ENCODE assay signal across 27 mouse cellular contexts in the genomic region with DNA sequence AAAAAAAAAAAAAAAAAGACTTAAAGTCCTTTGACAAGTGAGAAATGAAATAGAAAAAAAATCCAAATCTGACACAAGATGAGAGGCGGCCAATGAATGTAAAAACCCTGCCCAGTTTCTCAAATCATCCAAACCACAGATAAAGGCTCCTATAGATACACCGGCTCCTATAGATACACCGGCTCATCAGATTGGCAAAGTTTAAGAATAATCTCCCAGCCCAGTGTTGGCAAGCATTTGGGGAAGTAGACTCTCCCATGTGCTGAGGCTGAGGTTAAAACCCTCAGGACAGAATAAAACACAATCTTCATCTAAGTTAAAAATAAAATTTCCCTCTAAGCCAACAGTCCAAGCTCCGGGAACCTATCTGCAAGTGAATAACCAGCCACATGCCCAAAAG.
A peak's percentile ranks its signal among the peaks of the same experiment; 100 is the strongest.
DNase-seq lines count a peak whose midpoint lies in the region; ATAC-seq and TF ChIP-seq lines count a peak whose summit lies in the region.
"Had no signal": no experiment of that assay in that cellular context is flagged by ENCODE, and none has a peak within 500 bp of the region (broad histone marks: within the 10 kb centered on the region; RNA-seq: fewer than 3 reads in every experiment).

No protein-coding gene starts in this region.

- no peak overlapping the region for H3K9ac ChIP-seq in MEL (ENCODE audit: control insufficient read depth, low read depth, low read length, poor library complexity, severe bottlenecking)
- H3K9ac ChIP-seq: embryonic facial prominence, embryonic 13.5 days; embryonic facial prominence, embryonic 15.5 days; forebrain, embryonic 12.5 days had no signal

- DNase-seq in MEL (ENCODE audit: low read depth, low spot score), result peak; percentile 72
- DNase-seq in limb, embryonic 10.5 days (ENCODE audit: low spot score), result no peak
- DNase-seq in retina, postnatal 1 day, result no peak
- DNase-seq: adrenal gland, adult 8-10 months; adrenal gland, postnatal 14 days; adrenal gland, postnatal 36 days; B cell, adult 2 months; cerebellum, adult 11-12 months; cerebellum, adult 2 months; cerebellum, adult 9-10 months; cerebellum, postnatal 10 days; cerebellum, postnatal 25 days; embryo, embryonic 11 days had no signal

- H3K4me1 ChIP-seq in MEL (ENCODE audit: control insufficient read depth in 1 of 2, insufficient read depth in 2 of 2, low read length in 2 of 2), result peaks cover 0 to 13% of the 10 kb centered on the region in 2 experiments; a peak in 2 of 4 replicates
- peaks cover 13% of the 10 kb centered on the region for H3K4me1 ChIP-seq in limb, embryonic 10.5 days
- H3K4me1 ChIP-seq: embryonic facial prominence, embryonic 13.5 days; embryonic facial prominence, embryonic 15.5 days had no signal

- no peak overlapping the region for H3K27ac ChIP-seq in MEL (ENCODE audit: control insufficient read depth, low read depth, low read length)
- no peak overlapping the region for H3K27ac ChIP-seq in limb, embryonic 10.5 days
- H3K27ac ChIP-seq: embryonic facial prominence, embryonic 13.5 days; embryonic facial prominence, embryonic 15.5 days; forebrain, embryonic 10.5 days; forebrain, embryonic 12.5 days had no signal

- no peaks in the 10 kb centered on the region for H3K27me3 ChIP-seq in MEL (ENCODE audit: control insufficient read depth in 1 of 2, insufficient read depth in 2 of 2, low read length in 2 of 2)
- no peaks in the 10 kb centered on the region for H3K27me3 ChIP-seq in limb, embryonic 10.5 days (ENCODE audit: low read depth, poor library complexity, severe bottlenecking)
- H3K27me3 ChIP-seq: CH12.LX; embryonic facial prominence, embryonic 13.5 days; embryonic facial prominence, embryonic 15.5 days; forebrain, embryonic 12.5 days; Patski had no signal

- peaks cover 0 to 8% of the 10 kb centered on the region in 2 experiments; a peak in 2 of 4 replicates for H3K36me3 ChIP-seq in MEL (ENCODE audit: control insufficient read depth in 1 of 2, insufficient read depth in 2 of 2, low read length in 2 of 2)
- H3K36me3 ChIP-seq in limb, embryonic 10.5 days, result no peaks in the 10 kb centered on the region
- H3K36me3 ChIP-seq: embryonic facial prominence, embryonic 13.5 days; embryonic facial prominence, embryonic 15.5 days; forebrain, embryonic 10.5 days; forebrain, embryonic 12.5 days; G1E had no signal

- TF ChIP-seq RAD21 in MEL (IDR thresholded peaks at IDR 0.05; ENCODE audit: low read depth, low read length), result no peak

- H3K9me3 ChIP-seq in MEL (replicated peaks; ENCODE audit: insufficient read depth, low read length), result no peaks in the 10 kb centered on the region
- no peaks in the 10 kb centered on the region for H3K9me3 ChIP-seq in limb, embryonic 10.5 days (replicated peaks)
- H3K9me3 ChIP-seq: embryonic facial prominence, embryonic 13.5 days; embryonic facial prominence, embryonic 15.5 days; forebrain, embryonic 10.5 days; forebrain, embryonic 12.5 days; G1E had no signal

- no peak for TF ChIP-seq POLR2A in MEL (IDR thresholded peaks at IDR 0.05; ENCODE audit: control insufficient read depth in 1 of 2, insufficient read depth in 1 of 2, low read depth in 1 of 2, low read length in 2 of 2, poor library complexity in 1 of 2)

- H3K4me3 ChIP-seq in MEL (ENCODE audit: control insufficient read depth in 1 of 2, insufficient read depth in 1 of 2, low read depth in 2 of 2, low read length in 2 of 2), result no peak overlapping the region
- H3K4me3 ChIP-seq in limb, embryonic 10.5 days, result no peak overlapping the region
- H3K4me3 ChIP-seq: embryonic facial prominence, embryonic 13.5 days; embryonic facial prominence, embryonic 15.5 days; erythroblast, embryonic 14.5 days; forebrain, embryonic 10.5 days; forebrain, embryonic 12.5 days had no signal

- no peak for TF ChIP-seq CTCF in MEL (IDR thresholded peaks at IDR 0.05 in 2 of 3, conservative IDR thresholded peaks at IDR 0.05 in 1 of 3; ENCODE audit: control insufficient read depth in 1 of 3, insufficient read depth in 1 of 3, low read depth in 2 of 3, low read length in 3 of 3, poor library complexity in 1 of 3, severe bottlenecking in 1 of 3)

- no peaks in the 10 kb centered on the region for H3K79me2 ChIP-seq in MEL (ENCODE audit: control insufficient read depth, insufficient read depth, low read length, poor library complexity)

- ATAC-seq in common myeloid progenitor, adult 5-6 weeks (replicated peaks; ENCODE audit: low read depth, poor library complexity, severe bottlenecking), result peak; percentile 66; the same call in 1 of the 2 replicates
- peak; percentile 65; the same call in 1 of the 2 replicates for ATAC-seq in megakaryocyte-erythroid progenitor cell, adult 5-6 weeks (replicated peaks; ENCODE audit: low FRiP score, low TSS enrichment, poor library complexity, severe bottlenecking)
- ATAC-seq: activated CD4-positive, CD25-positive, alpha-beta regulatory T cell, adult 4 months; CD4-positive, CD25-positive, alpha-beta regulatory T cell, adult 4 months; forebrain, embryonic 14.5 days; forebrain, embryonic 16.5 days; Patski had no signal

- peak; percentile 86 to 93 for TF ChIP-seq EP300 in MEL (IDR thresholded peaks at IDR 0.05; ENCODE audit: low read depth in 1 of 2, low read length in 2 of 2)

- 98% methylated on average over 4 of the region's 4 CpGs for WGBS in limb, embryonic 10.5 days

TF ChIP-seq in MEL, 35 proteins besides CTCF, POLR2A, EP300 and RAD21:
- TF ChIP-seq RCOR1 (IDR thresholded peaks at IDR 0.05; ENCODE audit: low read depth, low read length), result peak; percentile 100
- TF ChIP-seq TAL1 (IDR thresholded peaks at IDR 0.05; ENCODE audit: low read length), result no peak
- TF ChIP-seq POLR2AphosphoS5 (IDR thresholded peaks at IDR 0.05; ENCODE audit: borderline replicate concordance, low read depth, low read length), result no peak
- TF ChIP-seq KAT2A (conservative IDR thresholded peaks at IDR 0.05; ENCODE audit: low read depth, low read length), result peak; percentile 41; the same call in 1 of the 2 replicates
- no peak for TF ChIP-seq E2F4 (IDR thresholded peaks at IDR 0.05; ENCODE audit: borderline replicate concordance, low read depth, low read length)
- no peak for TF ChIP-seq NRF1 (IDR thresholded peaks at IDR 0.05; ENCODE audit: insufficient read depth, low read depth, low read length, poor library complexity, severe bottlenecking)
- no peak for TF ChIP-seq POLR2AphosphoS2 (IDR thresholded peaks at IDR 0.05; ENCODE audit: low read length)
- TF ChIP-seq USF1 (IDR thresholded peaks at IDR 0.05; ENCODE audit: low read depth, low read length), result 0 out of 2 replicates have a peak, but pooled peaks have one; percentile 21
- no peak for TF ChIP-seq CHD1 (IDR thresholded peaks at IDR 0.05; ENCODE audit: low read depth, low read length)
- TF ChIP-seq MAZ (IDR thresholded peaks at IDR 0.05; ENCODE audit: low read depth, low read length), result peak; percentile 35; the same call in 1 of the 2 replicates
- TF ChIP-seq MAX (IDR thresholded peaks at IDR 0.05; ENCODE audit: low read length), result peak; percentile 82
- TF ChIP-seq ZNF384 (IDR thresholded peaks at IDR 0.05; ENCODE audit: low read depth, low read length), result peak; percentile 90
- TF ChIP-seq MAFK (IDR thresholded peaks at IDR 0.05; ENCODE audit: borderline replicate concordance, low read depth, low read length), result peak; percentile 85; the same call in 1 of the 2 replicates
- TF ChIP-seq ETS1 (IDR thresholded peaks at IDR 0.05; ENCODE audit: low read depth, low read length), result peak; percentile 91
- no peak for TF ChIP-seq GABPA (IDR thresholded peaks at IDR 0.05; ENCODE audit: low read depth, low read length)
- peak; percentile 80 for TF ChIP-seq SIN3A (IDR thresholded peaks at IDR 0.05; ENCODE audit: low read length)
- peak; percentile 57; the same call in 1 of the 2 replicates for TF ChIP-seq TBP (IDR thresholded peaks at IDR 0.05; ENCODE audit: low read depth, low read length)
- TF ChIP-seq UBTF (IDR thresholded peaks at IDR 0.05; ENCODE audit: borderline replicate concordance, insufficient read depth, low read depth, low read length), result no peak
- TF ChIP-seq USF2 (IDR thresholded peaks at IDR 0.05; ENCODE audit: borderline replicate concordance in 1 of 2, insufficient read depth in 1 of 2, low read depth in 1 of 2, low read length in 2 of 2), result no peak
- TF ChIP-seq JUND (IDR thresholded peaks at IDR 0.05; ENCODE audit: low read depth, low read length), result 0 out of 2 replicates have a peak, but pooled peaks have one; percentile 20
- peak; percentile 11; the same call in 1 of the 2 replicates for TF ChIP-seq SMC3 (IDR thresholded peaks at IDR 0.05; ENCODE audit: low read depth, low read length)
- TF ChIP-seq MEF2A (IDR thresholded peaks at IDR 0.05; ENCODE audit: extremely low read depth, insufficient replicate concordance, low read depth, low read length, poor library complexity, severe bottlenecking), result peak; percentile 86; the same call in 1 of the 2 replicates
- no peak for TF ChIP-seq ZMIZ1 (IDR thresholded peaks at IDR 0.05; ENCODE audit: low read depth, low read length)
- TF ChIP-seq NELFE (IDR thresholded peaks at IDR 0.05; ENCODE audit: low read depth, low read length), result no peak; the same call in 1 of the 2 replicates
- no peak for TF ChIP-seq ZC3H11A (IDR thresholded peaks at IDR 0.05; ENCODE audit: low read depth, low read length)
- peak; percentile 73; the same call in 1 of the 2 replicates for TF ChIP-seq BHLHE40 (IDR thresholded peaks at IDR 0.05; ENCODE audit: borderline replicate concordance, low read depth, low read length)
- 0 out of 2 replicates have a peak, but pooled peaks have one; percentile 35 for TF ChIP-seq ZKSCAN1 (IDR thresholded peaks at IDR 0.05; ENCODE audit: low read depth, low read length)
- TF ChIP-seq CHD2 (IDR thresholded peaks at IDR 0.05; ENCODE audit: low read length), result no peak
- peak; percentile 39; the same call in 1 of the 2 replicates for TF ChIP-seq MYB (IDR thresholded peaks at IDR 0.05; ENCODE audit: low read depth, low read length)
- TF ChIP-seq MXI1 (IDR thresholded peaks at IDR 0.05; ENCODE audit: low read depth, low read length), result peak; percentile 90; the same call in 1 of the 2 replicates
- peak; percentile 87 for TF ChIP-seq MYC (IDR thresholded peaks at IDR 0.05; ENCODE audit: low read depth, low read length)
- peak; percentile 55; the same call in 1 of the 2 replicates for TF ChIP-seq ELF1 (IDR thresholded peaks at IDR 0.05; ENCODE audit: low read depth, low read length)
- TF ChIP-seq TCF12 (IDR thresholded peaks at IDR 0.05; ENCODE audit: low read depth, low read length), result peak; percentile 88
- 0 out of 2 replicates have a peak, but pooled peaks have one; percentile 36 for TF ChIP-seq HCFC1 (IDR thresholded peaks at IDR 0.05; ENCODE audit: low read depth, low read length)
- peak; percentile 94 for TF ChIP-seq GATA1 (IDR thresholded peaks at IDR 0.05; ENCODE audit: low read depth, low read length)
